Mouse (Mus musculus) MEL (cell line): ENCODE measurements at regions not wholly inside any gene's neighbourhood (a gene's known extent, or its start where the extent isn't known, plus 50 kb on each side); places are given as distances from the start of the nearest gene placed in this dataset.

Experiments used
- DNase-seq: peaks from one replicate; pipeline ENCODE4 v3.0.0; 2011; ENCODE audit warnings: low read depth, low spot score
- H3K27ac ChIP-seq: 2 replicates; pipeline ENCODE4 v1.5.1; 2012; ENCODE audit warnings: low read depth, mild to moderate bottlenecking, control low read depth, low read length, moderate library complexity; ENCODE audit not compliant: control insufficient read depth
- H3K27me3 ChIP-seq, 2 experiments: fragments of 150-350 bp in 1 of 2; sonication (generic) in 1 of 2; 2 replicates each; pipeline ENCODE4 v1.6.1; 2012; ENCODE audit warnings: low read length in 2 of 2, mild to moderate bottlenecking in 2 of 2, improper control_type of control experiment in 1 of 2, moderate library complexity in 1 of 2; ENCODE audit not compliant: insufficient read depth in 2 of 2, control insufficient read depth in 1 of 2
- H3K36me3 ChIP-seq, 2 experiments: 2 replicates each; pipeline ENCODE4 v1.6.1; 2012 to 2014; ENCODE audit warnings: low read length in 2 of 2, improper control_type of control experiment in 1 of 2, inconsistent platforms in 1 of 2, mild to moderate bottlenecking in 1 of 2; ENCODE audit not compliant: insufficient read depth in 2 of 2, control insufficient read depth in 1 of 2
- H3K4me1 ChIP-seq, 2 experiments: fragments of 150-350 bp in 1 of 2; sonication (generic) in 1 of 2; 2 replicates each; pipeline ENCODE4 v1.6.1; 2012; ENCODE audit warnings: low read length in 2 of 2, improper control_type of control experiment in 1 of 2, mild to moderate bottlenecking in 1 of 2; ENCODE audit not compliant: insufficient read depth in 2 of 2, control insufficient read depth in 1 of 2
- H3K4me3 ChIP-seq, 2 experiments: fragments of 150-350 bp in 1 of 2; sonication (generic) in 1 of 2; 2 replicates each; pipeline ENCODE4 v1.5.1; 2012; ENCODE audit warnings: low read depth in 2 of 2, low read length in 2 of 2, mild to moderate bottlenecking in 2 of 2, moderate library complexity in 2 of 2, control low read depth in 1 of 2, improper control_type of control experiment in 1 of 2; ENCODE audit not compliant: control insufficient read depth in 1 of 2, insufficient read depth in 1 of 2
- H3K79me2 ChIP-seq: 2 replicates; pipeline ENCODE4 v1.6.1; 2012; ENCODE audit warnings: mild to moderate bottlenecking, low read length, moderate library complexity; ENCODE audit not compliant: control insufficient read depth, poor library complexity, insufficient read depth
- H3K9ac ChIP-seq: 2 replicates; pipeline ENCODE4 v1.6.1; 2012; ENCODE audit warnings: low read depth, mild to moderate bottlenecking, control low read depth, low read length, moderate library complexity; ENCODE audit not compliant: control insufficient read depth, poor library complexity, severe bottlenecking
- H3K9me3 ChIP-seq: fragments of 150-350 bp; sonication (generic); replicated peaks from 2 replicates; pipeline ENCODE4 v1.6.1; 2012; ENCODE audit warnings: mild to moderate bottlenecking, low read length, improper control_type of control experiment, moderate library complexity; ENCODE audit not compliant: insufficient read depth
- BHLHE40 ChIP-seq: IDR thresholded peaks from 2 replicates; pipeline ENCODE4 v1.6.1; 2012; ENCODE audit warnings: low read depth, mild to moderate bottlenecking, inconsistent platforms, low read length, improper control_type of control experiment, borderline replicate concordance
- CHD2 ChIP-seq: IDR thresholded peaks from 2 replicates; pipeline ENCODE4 v1.6.1; 2011; ENCODE audit warnings: low read length, improper control_type of control experiment
- CTCF ChIP-seq, 3 experiments: IDR thresholded peaks in 2 of 3; conservative IDR thresholded peaks in 1 of 3; 2 replicates each; pipeline ENCODE4 v1.5.1; 2011 to 2012; ENCODE audit warnings: low read length in 3 of 3, low read depth in 2 of 3, mild to moderate bottlenecking in 2 of 3, improper control_type of control experiment in 1 of 3, inconsistent platforms in 1 of 3, mixed read lengths in 1 of 3, moderate library complexity in 1 of 3; ENCODE audit not compliant: control insufficient read depth in 1 of 3, insufficient read depth in 1 of 3, poor library complexity in 1 of 3, severe bottlenecking in 1 of 3
- GABPA ChIP-seq: IDR thresholded peaks from 2 replicates; pipeline ENCODE4 v1.6.1; 2012; ENCODE audit warnings: low read depth, mild to moderate bottlenecking, inconsistent platforms, low read length, improper control_type of control experiment, moderate library complexity
- MAFK ChIP-seq: IDR thresholded peaks from 2 replicates; pipeline ENCODE4 v1.6.1; 2011; ENCODE audit warnings: low read depth, mild to moderate bottlenecking, low read length, improper control_type of control experiment, borderline replicate concordance
- MAX ChIP-seq: IDR thresholded peaks from 2 replicates; pipeline ENCODE4 v1.6.1; 2011; ENCODE audit warnings: low read length, improper control_type of control experiment
- MAZ ChIP-seq: IDR thresholded peaks from 2 replicates; pipeline ENCODE4 v1.6.1; 2012; ENCODE audit warnings: low read depth, mild to moderate bottlenecking, inconsistent platforms, low read length, improper control_type of control experiment
- MEF2A ChIP-seq: IDR thresholded peaks from 2 replicates; pipeline ENCODE4 v1.6.1; 2014; ENCODE audit warnings: low read depth, mild to moderate bottlenecking, inconsistent platforms, low read length, improper control_type of control experiment; ENCODE audit not compliant: poor library complexity, insufficient replicate concordance, severe bottlenecking; ENCODE audit errors: extremely low read depth
- MYC ChIP-seq: IDR thresholded peaks from 2 replicates; pipeline ENCODE4 v1.6.1; 2011; ENCODE audit warnings: low read depth, mild to moderate bottlenecking, low read length, improper control_type of control experiment, moderate library complexity
- NELFE ChIP-seq: IDR thresholded peaks from 2 replicates; pipeline ENCODE4 v1.6.1; 2011; ENCODE audit warnings: low read depth, low read length, improper control_type of control experiment
- RAD21 ChIP-seq: IDR thresholded peaks from 2 replicates; pipeline ENCODE4 v1.6.1; 2011; ENCODE audit warnings: mild to moderate bottlenecking, low read depth, low read length, improper control_type of control experiment
- RCOR1 ChIP-seq: IDR thresholded peaks from 2 replicates; pipeline ENCODE4 v1.6.1; 2012; ENCODE audit warnings: low read depth, mild to moderate bottlenecking, inconsistent platforms, low read length, improper control_type of control experiment
- TAL1 ChIP-seq: IDR thresholded peaks from 2 replicates; pipeline ENCODE4 v1.6.1; 2012; ENCODE audit warnings: mild to moderate bottlenecking, inconsistent platforms, low read length, moderate library complexity, mixed read lengths
- TBP ChIP-seq: IDR thresholded peaks from 2 replicates; pipeline ENCODE4 v1.8.0; 2011; ENCODE audit warnings: low read depth, low read length, improper control_type of control experiment
- TCF12 ChIP-seq: IDR thresholded peaks from 2 replicates; pipeline ENCODE4 v1.6.1; 2014; ENCODE audit warnings: low read depth, mild to moderate bottlenecking, inconsistent platforms, low read length, improper control_type of control experiment, moderate library complexity
- USF1 ChIP-seq: IDR thresholded peaks from 2 replicates; pipeline ENCODE4 v1.6.1; 2014; ENCODE audit warnings: low read depth, mild to moderate bottlenecking, inconsistent platforms, low read length, improper control_type of control experiment, moderate library complexity
- USF2 ChIP-seq, 2 experiments: IDR thresholded peaks; 2 replicates each; pipeline ENCODE4 v1.6.1; 2011 to 2012; ENCODE audit warnings: improper control_type of control experiment in 2 of 2, low read length in 2 of 2, borderline replicate concordance in 1 of 2, inconsistent platforms in 1 of 2, low read depth in 1 of 2, mild to moderate bottlenecking in 1 of 2; ENCODE audit not compliant: insufficient read depth in 1 of 2
- ZMIZ1 ChIP-seq: IDR thresholded peaks from 2 replicates; pipeline ENCODE4 v1.6.1; 2012; ENCODE audit warnings: low read depth, mild to moderate bottlenecking, inconsistent platforms, low read length, improper control_type of control experiment, moderate library complexity

DNA sequence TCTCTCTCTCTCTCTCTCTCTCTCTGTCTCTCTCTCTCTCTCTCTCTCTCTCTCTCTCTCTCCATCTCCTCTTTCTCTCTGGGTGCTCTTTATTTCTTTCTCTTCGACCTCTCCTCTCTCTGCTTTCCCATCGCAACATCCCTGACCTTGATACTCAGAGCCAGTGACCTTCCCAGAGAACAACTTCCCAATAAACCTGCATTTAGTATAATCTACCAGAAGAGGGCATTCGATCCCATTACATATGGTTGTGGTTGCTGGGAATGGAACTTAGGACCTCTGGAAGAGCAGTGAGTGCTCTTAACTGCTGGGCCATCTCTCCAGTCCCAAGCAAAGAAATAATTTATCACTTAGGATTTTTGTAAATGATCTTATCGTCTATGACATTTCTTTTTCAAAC, 127.2 kb upstream of the Slc4a7 start:
- TF ChIP-seq MAX (no peak), RAD21 (peak; percentile 12), USF2 (IDR thresholded peaks at IDR 0.05; ENCODE audit: borderline replicate concordance in 1 of 2, insufficient read depth in 1 of 2, low read depth in 1 of 2, low read length in 2 of 2) (no peak), CTCF (IDR thresholded peaks at IDR 0.05 in 2 of 3, conservative IDR thresholded peaks at IDR 0.05 in 1 of 3; ENCODE audit: control insufficient read depth in 1 of 3, insufficient read depth in 1 of 3, low read depth in 2 of 3, low read length in 3 of 3, poor library complexity in 1 of 3, severe bottlenecking in 1 of 3) (peak in 1 of 3 experiments; percentile 16; a peak in 1 of 6 replicates)
- Histone ChIP-seq H3K9me3 (no peaks in the 10 kb centered on the region), H3K4me1 (no peaks in the 10 kb centered on the region), H3K27ac (no peak overlapping the region), H3K36me3 (no peaks in the 10 kb centered on the region), H3K27me3 (no peaks in the 10 kb centered on the region), H3K79me2 (no peaks in the 10 kb centered on the region), H3K4me3 (no peak overlapping the region), H3K9ac (no peak overlapping the region)
- DNase-seq, result no peak

DNA sequence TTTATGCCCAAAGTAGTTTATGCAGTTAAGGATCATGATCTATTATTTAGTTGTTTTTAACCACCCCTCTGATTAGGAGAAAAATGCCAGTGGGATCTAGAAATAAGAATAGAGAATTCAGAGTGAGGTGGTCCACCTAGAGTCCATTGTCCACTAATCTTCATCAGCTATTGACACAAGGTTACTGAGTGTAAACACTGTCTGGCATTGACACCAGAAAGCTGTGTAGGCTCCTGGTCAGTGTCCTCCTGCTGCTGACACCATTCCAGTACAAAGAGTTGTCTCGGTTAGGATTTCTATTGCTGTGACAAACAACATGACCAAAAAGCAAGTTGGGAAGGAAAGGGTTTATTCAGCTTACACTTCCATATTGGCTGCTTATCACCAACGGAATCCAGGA, 110.1 kb upstream of the Slc4a7 start:
- Histone ChIP-seq H3K27me3 (no peaks in the 10 kb centered on the region), H3K9me3 (no peaks in the 10 kb centered on the region), H3K36me3 (no peaks in the 10 kb centered on the region), H3K79me2 (no peaks in the 10 kb centered on the region), H3K9ac (no peak overlapping the region), H3K4me3 (no peak overlapping the region), H3K27ac (no peak overlapping the region)
- no peak for DNase-seq
- TF ChIP-seq TBP (no peak), ZMIZ1 (no peak), USF1 (no peak), MYC (no peak), GABPA (no peak), MAZ (no peak), RCOR1 (no peak), NELFE (no peak), BHLHE40 (no peak), MAFK (no peak), TCF12 (no peak), CHD2 (no peak), TAL1 (no peak), MEF2A (no peak)
- TF ChIP-seq, all 39 proteins: peak for 0
- H3K4me1 ChIP-seq, result no peaks in the 10 kb centered on the region
